Mouse (Mus musculus): Measurements from ENCODE around the gene Hydin.

The Hydin gene

GRCm38 (mm10) chr8:110266741-110267140, at the start of gene Hydin:
TSS of gene Hydin (plus strand) at chr8:110266977.
- no peak for DNase-seq (ENCODE audit: low read depth, low spot score)
- Histone ChIP-seq H3K36me3 (ENCODE audit: control insufficient read depth, insufficient read depth, low read length, poor library complexity, severe bottlenecking) (no peaks in the 10 kb centered on the region), H3K27me3 (ENCODE audit: control insufficient read depth, insufficient read depth, low read length, poor library complexity, severe bottlenecking) (no peaks in the 10 kb centered on the region)

DNA sequence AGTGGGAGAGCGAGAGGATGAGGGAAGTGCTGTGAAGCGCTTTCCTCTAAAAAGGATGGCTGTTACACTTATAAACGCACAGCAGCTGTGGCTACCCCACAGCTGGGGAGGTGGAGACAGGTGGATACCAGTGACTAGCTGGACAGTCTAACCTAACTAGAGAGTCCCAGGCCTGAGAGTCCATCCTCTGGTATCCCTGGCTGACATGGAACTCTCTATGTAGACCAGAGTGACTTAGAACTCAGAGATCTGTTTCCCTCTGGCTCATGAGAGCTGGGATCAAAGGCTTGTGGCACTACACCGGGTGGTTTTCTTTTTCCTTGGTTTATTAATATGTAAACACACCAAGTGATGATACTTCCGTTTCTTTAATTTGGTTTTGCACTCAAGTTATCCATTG, 49.6 kb upstream of the Hydin start:
- Histone ChIP-seq H3K36me3 (ENCODE audit: control insufficient read depth, insufficient read depth, low read length, poor library complexity, severe bottlenecking) (peaks cover 2% of the 10 kb centered on the region; the same call in 1 of the 2 replicates), H3K27me3 (ENCODE audit: control insufficient read depth, insufficient read depth, low read length, poor library complexity, severe bottlenecking) (no peaks in the 10 kb centered on the region)
- DNase-seq (ENCODE audit: low read depth, low spot score) = no peak

DNA sequence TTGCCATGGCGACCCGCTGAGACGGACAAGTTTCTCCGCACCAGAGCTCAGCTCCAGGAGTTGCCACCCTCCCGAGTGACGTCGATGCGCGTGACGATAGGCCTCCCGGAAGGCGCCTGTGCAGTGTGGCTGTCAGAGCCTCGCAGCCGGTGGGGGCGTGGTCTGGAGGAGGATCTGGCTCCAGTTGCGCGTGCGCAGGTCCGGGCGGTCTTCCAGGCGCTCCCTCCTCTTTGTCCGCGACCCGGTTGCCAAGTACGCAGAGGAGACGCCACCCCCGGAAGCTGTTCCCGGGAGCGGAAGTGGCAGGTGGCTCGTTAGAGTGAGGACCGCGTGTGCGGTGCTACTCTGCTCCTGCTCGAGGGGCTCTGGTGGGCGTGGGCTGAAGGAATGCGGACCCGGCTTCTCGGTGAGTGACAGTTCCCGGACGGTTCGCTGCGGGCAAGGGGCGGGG, 49.1 kb upstream of the Hydin start:
- peak; percentile 99 for DNase-seq (ENCODE audit: low read depth, low spot score)
- H3K27me3 ChIP-seq (ENCODE audit: control insufficient read depth, insufficient read depth, low read length, poor library complexity, severe bottlenecking) = no peaks in the 10 kb centered on the region
- H3K36me3 ChIP-seq (ENCODE audit: control insufficient read depth, insufficient read depth, low read length, poor library complexity, severe bottlenecking) = peaks cover 3% of the 10 kb centered on the region; the same call in 1 of the 2 replicates

- peaks cover 6% of the 10 kb centered on the region; the same call in 1 of the 2 replicates for H3K36me3 ChIP-seq (ENCODE audit: control insufficient read depth, insufficient read depth, low read length, poor library complexity, severe bottlenecking)
- DNase-seq (ENCODE audit: low read depth, low spot score) = peak; percentile 8
- no peaks in the 10 kb centered on the region for H3K27me3 ChIP-seq (ENCODE audit: control insufficient read depth, insufficient read depth, low read length, poor library complexity, severe bottlenecking)
Measured at GRCm38 (mm10) chr8:110218511-110218910, 48.3 kb upstream of the Hydin start.

DNA sequence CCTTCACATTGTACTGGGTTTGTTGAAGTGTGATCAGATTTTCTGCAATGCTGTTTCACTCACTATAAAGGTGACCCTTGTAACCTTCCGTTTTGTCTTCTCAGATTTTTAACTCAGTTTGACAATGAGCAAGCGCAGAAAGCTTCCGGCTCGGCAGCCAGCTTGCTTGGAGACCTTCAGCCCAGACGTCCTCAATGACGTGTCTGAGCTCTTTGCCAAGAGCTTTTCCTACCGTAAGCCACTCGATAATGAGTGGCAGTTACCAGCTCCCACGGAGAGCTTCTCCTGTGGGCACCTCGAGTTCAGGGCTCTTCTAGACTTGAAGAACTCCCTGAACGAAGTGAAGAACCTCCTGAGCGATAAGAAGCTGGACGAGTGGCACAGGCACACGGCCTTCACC, 45.8 kb upstream of the Hydin start:
- Histone ChIP-seq H3K36me3 (ENCODE audit: control insufficient read depth, insufficient read depth, low read length, poor library complexity, severe bottlenecking) (peaks cover 6% of the 10 kb centered on the region; the same call in 1 of the 2 replicates), H3K27me3 (ENCODE audit: control insufficient read depth, insufficient read depth, low read length, poor library complexity, severe bottlenecking) (no peaks in the 10 kb centered on the region)
- DNase-seq (ENCODE audit: low read depth, low spot score) = no peak

DNA sequence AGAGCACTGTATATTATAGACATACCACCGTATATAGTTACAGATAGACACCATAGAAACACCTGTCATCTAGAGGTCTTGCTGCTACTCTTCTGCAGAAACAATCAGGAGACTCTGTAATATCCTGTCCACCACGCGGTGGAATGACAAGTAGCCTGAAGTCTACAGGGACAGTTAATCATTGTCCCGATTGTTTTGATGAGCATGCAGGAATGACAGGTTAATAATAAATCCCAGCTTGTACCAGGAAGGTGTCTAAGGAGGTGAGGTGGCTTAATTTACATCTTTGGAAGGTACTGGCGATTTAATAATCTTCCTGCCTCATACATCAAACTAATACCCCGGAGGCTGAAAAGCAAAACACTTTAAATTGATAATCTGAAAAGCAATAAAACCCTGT, 36.0 kb upstream of the Hydin start:
- H3K27me3 ChIP-seq (ENCODE audit: control insufficient read depth, insufficient read depth, low read length, poor library complexity, severe bottlenecking) = no peaks in the 10 kb centered on the region
- no peaks in the 10 kb centered on the region for H3K36me3 ChIP-seq (ENCODE audit: control insufficient read depth, insufficient read depth, low read length, poor library complexity, severe bottlenecking)
- no peak for DNase-seq (ENCODE audit: low read depth, low spot score)

DNA sequence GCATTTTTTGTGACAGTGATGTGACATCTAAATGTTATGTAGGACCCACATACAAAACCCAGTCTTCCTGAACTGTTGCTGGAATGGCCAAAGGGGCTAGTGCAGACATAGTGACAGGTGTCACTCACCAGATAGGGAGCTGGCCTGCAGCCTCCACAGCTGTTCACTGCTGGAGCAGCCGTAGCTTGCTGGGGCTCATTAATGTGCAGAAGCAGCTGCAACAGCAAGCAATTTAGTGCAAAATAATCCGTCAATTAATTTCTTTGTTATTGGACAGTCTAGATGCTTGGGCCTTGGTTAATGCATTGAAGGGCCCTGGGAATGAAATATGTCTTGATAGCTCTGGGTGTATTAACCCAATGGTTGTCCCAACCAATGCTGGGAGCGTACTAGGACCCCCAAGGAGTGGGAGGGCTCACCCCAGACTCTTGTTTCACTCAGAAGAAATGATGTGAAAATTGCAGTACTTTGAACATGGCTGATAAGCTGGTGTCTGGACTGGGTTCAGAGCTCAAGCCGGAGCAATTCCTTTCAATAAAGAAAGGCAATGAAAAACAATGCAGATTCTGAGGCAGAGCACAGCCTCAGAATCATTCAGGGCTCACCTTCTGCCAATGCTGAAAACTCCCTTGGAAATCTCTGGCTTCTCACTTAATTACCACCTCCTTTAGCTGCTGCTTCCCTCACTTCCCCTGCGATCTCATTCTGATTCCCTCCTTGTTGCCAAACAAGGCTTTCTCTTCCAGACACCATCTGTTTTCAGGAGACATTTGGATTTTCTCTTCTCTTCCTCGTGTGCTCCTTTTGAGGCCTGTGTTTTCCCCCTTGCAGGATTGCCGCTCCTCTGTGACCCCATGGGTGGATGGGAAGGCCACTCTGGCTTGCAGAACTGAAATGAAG, 24.2 kb upstream of the Hydin start:
- H3K27me3 ChIP-seq (ENCODE audit: control insufficient read depth, insufficient read depth, low read length, poor library complexity, severe bottlenecking) = no peaks in the 10 kb centered on the region
- no peak for DNase-seq (ENCODE audit: low read depth, low spot score)
- H3K36me3 ChIP-seq (ENCODE audit: control insufficient read depth, insufficient read depth, low read length, poor library complexity, severe bottlenecking) = no peaks in the 10 kb centered on the region

DNA sequence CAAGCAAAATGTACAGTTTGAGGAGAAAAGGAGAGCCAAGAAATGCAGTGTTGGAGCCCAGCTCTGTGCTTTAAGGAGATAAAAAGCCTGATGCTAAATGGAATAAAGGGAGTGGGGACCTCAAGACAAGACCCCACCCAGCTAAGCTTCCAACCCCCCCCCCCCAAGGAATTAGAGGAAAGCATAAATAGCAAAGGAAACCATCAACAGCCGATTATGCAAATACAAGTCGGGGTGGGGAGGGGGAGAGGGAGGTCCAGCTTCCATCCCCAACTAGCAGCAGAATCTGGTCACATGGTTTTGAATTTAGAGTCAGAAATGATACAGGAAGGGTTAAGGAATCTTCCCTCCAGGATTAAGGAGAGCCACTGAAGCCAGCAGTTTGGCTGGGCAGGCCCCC, 22.2 kb upstream of the Hydin start:
- no peak for DNase-seq (ENCODE audit: low read depth, low spot score)
- no peaks in the 10 kb centered on the region for H3K27me3 ChIP-seq (ENCODE audit: control insufficient read depth, insufficient read depth, low read length, poor library complexity, severe bottlenecking)
- no peaks in the 10 kb centered on the region for H3K36me3 ChIP-seq (ENCODE audit: control insufficient read depth, insufficient read depth, low read length, poor library complexity, severe bottlenecking)

- H3K36me3 ChIP-seq (ENCODE audit: control insufficient read depth, insufficient read depth, low read length, poor library complexity, severe bottlenecking) = no peaks in the 10 kb centered on the region
- H3K27me3 ChIP-seq (ENCODE audit: control insufficient read depth, insufficient read depth, low read length, poor library complexity, severe bottlenecking) = no peaks in the 10 kb centered on the region
- no peak for DNase-seq (ENCODE audit: low read depth, low spot score)
Measured at GRCm38 (mm10) chr8:110247238-110247637, 19.5 kb upstream of the Hydin start.

DNA sequence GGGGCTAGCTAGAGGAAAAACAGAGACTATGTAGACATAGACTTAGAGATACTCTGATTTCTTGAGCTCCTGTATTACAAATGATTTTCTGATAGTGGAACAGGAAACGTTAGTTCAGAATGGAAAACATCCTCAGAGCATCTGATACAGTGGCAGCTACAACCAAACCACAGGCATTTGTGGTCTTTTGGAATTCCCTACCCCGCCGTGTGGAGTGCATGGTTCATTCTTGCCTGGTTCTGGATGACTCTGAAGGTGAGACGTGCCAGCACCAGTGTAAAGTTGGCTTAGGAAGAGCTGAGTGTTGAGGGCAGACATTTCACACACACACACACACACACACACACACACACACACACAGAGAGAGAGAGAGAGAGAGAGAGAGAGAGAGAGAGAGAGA, 12.8 kb upstream of the Hydin start:
- DNase-seq (ENCODE audit: low read depth, low spot score) = no peak
- no peaks in the 10 kb centered on the region for H3K27me3 ChIP-seq (ENCODE audit: control insufficient read depth, insufficient read depth, low read length, poor library complexity, severe bottlenecking)
- no peaks in the 10 kb centered on the region for H3K36me3 ChIP-seq (ENCODE audit: control insufficient read depth, insufficient read depth, low read length, poor library complexity, severe bottlenecking)

DNA sequence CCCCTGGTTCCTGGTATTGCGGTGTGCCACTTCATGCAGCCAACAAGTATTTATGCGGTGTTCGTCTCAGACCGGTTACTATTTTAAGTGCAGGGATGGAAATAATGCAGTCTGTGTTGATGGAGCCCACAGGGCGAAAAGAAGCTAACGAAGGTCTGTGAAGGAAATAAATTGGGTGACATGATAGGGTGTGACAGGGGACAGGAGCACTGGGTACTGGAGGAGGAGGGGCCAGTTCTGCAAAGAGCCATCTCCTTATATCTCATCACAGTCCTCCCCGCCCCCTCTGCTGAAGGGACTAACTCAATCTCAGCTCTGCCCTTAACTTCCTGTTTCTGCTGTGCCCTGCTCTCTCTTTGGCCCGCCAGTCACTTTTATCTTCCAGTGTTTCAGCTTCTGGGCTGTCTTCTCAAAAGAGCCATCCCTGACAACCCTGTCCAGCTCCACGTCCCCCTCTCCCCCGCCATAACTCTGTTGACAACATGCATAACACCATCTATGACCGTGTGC, 926 bp upstream of the Hydin start:
- H3K36me3 ChIP-seq (ENCODE audit: control insufficient read depth, insufficient read depth, low read length, poor library complexity, severe bottlenecking) = no peaks in the 10 kb centered on the region
- DNase-seq (ENCODE audit: low read depth, low spot score) = no peak

DNA sequence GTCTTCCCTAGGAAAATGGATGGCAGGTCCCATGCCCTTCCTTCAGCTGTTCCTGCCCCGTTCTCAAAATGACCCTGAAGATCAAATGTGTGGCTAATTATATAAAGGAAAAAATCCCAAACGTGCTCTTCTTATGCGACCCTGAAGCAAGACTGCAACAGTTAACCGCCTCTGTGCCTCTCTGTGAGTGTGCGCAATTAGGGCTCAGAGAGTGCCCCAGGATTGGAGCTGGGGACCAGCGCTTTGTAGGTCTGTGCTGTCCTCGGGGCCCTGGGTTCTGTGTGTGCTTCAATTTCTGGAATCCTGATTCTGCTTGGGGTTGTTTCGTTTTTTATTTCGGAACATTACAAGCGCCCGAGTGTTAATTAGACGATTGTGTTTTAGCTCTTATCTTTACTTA, 491 bp downstream of the Hydin start:
- DNase-seq (ENCODE audit: low read depth, low spot score) = no peak
- no peaks in the 10 kb centered on the region for H3K36me3 ChIP-seq (ENCODE audit: control insufficient read depth, insufficient read depth, low read length, poor library complexity, severe bottlenecking)
- H3K27me3 ChIP-seq (ENCODE audit: control insufficient read depth, insufficient read depth, low read length, poor library complexity, severe bottlenecking) = no peaks in the 10 kb centered on the region

More for the DNA sequence above, 926 bp upstream of the Hydin start:
- H3K27me3 ChIP-seq (ENCODE audit: control insufficient read depth, insufficient read depth, low read length, poor library complexity, severe bottlenecking) = no peaks in the 10 kb centered on the region

GRCm38 (mm10) chr8:110270659-110271058, 3.9 kb downstream of the Hydin start:
- no peaks in the 10 kb centered on the region for H3K36me3 ChIP-seq (ENCODE audit: control insufficient read depth, insufficient read depth, low read length, poor library complexity, severe bottlenecking)
- no peak for DNase-seq (ENCODE audit: low read depth, low spot score)
- no peaks in the 10 kb centered on the region for H3K27me3 ChIP-seq (ENCODE audit: control insufficient read depth, insufficient read depth, low read length, poor library complexity, severe bottlenecking)

GRCm38 (mm10) chr8:110273394-110273793, 6.6 kb downstream of the Hydin start:
- H3K27me3 ChIP-seq (ENCODE audit: control insufficient read depth, insufficient read depth, low read length, poor library complexity, severe bottlenecking) = no peaks in the 10 kb centered on the region
- no peak for DNase-seq (ENCODE audit: low read depth, low spot score)
- no peaks in the 10 kb centered on the region for H3K36me3 ChIP-seq (ENCODE audit: control insufficient read depth, insufficient read depth, low read length, poor library complexity, severe bottlenecking)

GRCm38 (mm10) chr8:110275465-110276258, 8.9 kb downstream of the Hydin start:
- H3K36me3 ChIP-seq (ENCODE audit: control insufficient read depth, insufficient read depth, low read length, poor library complexity, severe bottlenecking) = no peaks in the 10 kb centered on the region
- DNase-seq (ENCODE audit: low read depth, low spot score) = no peak

More at GRCm38 (mm10) chr8:110275465-110276258, 8.9 kb downstream of the Hydin start:
- no peaks in the 10 kb centered on the region for H3K27me3 ChIP-seq (ENCODE audit: control insufficient read depth, insufficient read depth, low read length, poor library complexity, severe bottlenecking)
